Mouse (Mus musculus) embryonic facial prominence, embryonic 15.5 days (tissue): ENCODE measurements around the gene Tnp2. TPM values are rescaled to one million over a fixed set of nuclear protein-coding genes. Genes with fewer than 3 reads are reported as not detected.
A peak's percentile ranks its signal among the peaks of the same experiment; 100 is the strongest.

ENCODE experiments used
- ATAC-seq: fragments of 200-750 bp; cut with Nextera tagmentation; 2 replicates; pipeline ENCODE4 v1.8.0; 2017; ENCODE audit warnings: low read depth, moderate TSS enrichment; ENCODE audit not compliant: insufficient number of reproducible peaks, low FRiP score, low TSS enrichment
- H3K27ac ChIP-seq: fragments of 300-500 bp; sonication (generic); replicated peaks from 2 replicates; pipeline ENCODE4 v1.5.1; 2015; ENCODE audit warnings: mild to moderate bottlenecking, inconsistent platforms
- H3K27me3 ChIP-seq: fragments of 300-500 bp; sonication (generic); 2 replicates; pipeline ENCODE4 v1.6.1; 2015; ENCODE audit warnings: inconsistent platforms
- H3K36me3 ChIP-seq: fragments of 300-500 bp; sonication (generic); 2 replicates; pipeline ENCODE4 v1.6.1; 2015; ENCODE audit warnings: mild to moderate bottlenecking, inconsistent platforms
- H3K4me1 ChIP-seq: fragments of 300-500 bp; sonication (generic); 2 replicates; pipeline ENCODE4 v1.6.1; 2015; ENCODE audit warnings: inconsistent platforms
- H3K4me2 ChIP-seq: fragments of 300-500 bp; sonication (generic); replicated peaks from 2 replicates; pipeline ENCODE4 v1.6.1; 2015; ENCODE audit warnings: mild to moderate bottlenecking, inconsistent platforms
- H3K4me3 ChIP-seq: fragments of 300-500 bp; sonication (generic); replicated peaks from 2 replicates; pipeline ENCODE4 v1.5.1; 2015; ENCODE audit warnings: mild to moderate bottlenecking, inconsistent platforms
- H3K9ac ChIP-seq: fragments of 300-500 bp; sonication (generic); 2 replicates; pipeline ENCODE4 v1.6.1; 2015; ENCODE audit warnings: inconsistent platforms
- H3K9me3 ChIP-seq: fragments of 300-500 bp; sonication (generic); replicated peaks from 2 replicates; pipeline ENCODE4 v1.6.1; 2016; ENCODE audit warnings: inconsistent platforms
- WGBS: fragments of 180-500 bp; shearing (Covaris S2); methylation state at CpG from one replicate; pipeline ENCODE4 v1.1.7; 2015; 5-methylcytosine and 5-hydroxymethylcytosine counted together
- polyA plus RNA-seq: library from polyadenylated mRNA; unstranded; fragments of >200 nt; fragmentation: Nextera tagmentation; extraction: Ambion mirVana; gene quantifications from 2 replicates; pipeline ENCODE4 v1.2.1, GENCODE M21; 2015

Gene Tnp2
- polyA plus RNA-seq, 1 experiment from 2014 or later, result not detected

GRCm38 (mm10) chr16:10788866-10789265, 406 bp upstream of the Tnp2 start:
- no peak overlapping the region for H3K9ac ChIP-seq
- WGBS, result 66% methylated on average over 4 of the region's 4 CpGs

DNA sequence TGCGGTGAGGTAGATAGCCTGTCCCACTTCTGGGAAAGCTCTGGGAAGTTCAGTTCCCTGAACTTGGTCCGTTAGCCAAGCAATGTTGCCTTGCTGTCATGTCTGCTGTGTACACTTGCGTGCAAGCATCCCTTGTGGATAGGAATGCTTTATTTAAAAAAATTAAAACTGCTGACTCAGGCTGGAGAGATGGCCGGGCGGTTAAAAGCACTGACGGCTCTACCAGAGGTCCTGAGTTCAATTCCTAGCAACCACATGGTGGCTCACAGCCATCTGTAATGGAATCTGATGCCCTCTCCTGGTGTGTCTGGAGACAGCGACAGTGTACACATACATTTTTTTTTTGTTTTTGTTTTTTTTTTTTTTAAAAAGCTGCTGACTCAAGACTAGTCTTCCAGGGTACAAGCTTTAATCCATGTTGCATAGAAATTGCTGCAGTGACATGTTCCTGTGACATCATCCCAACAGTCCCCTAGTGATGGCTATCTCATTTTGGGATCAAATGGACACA, 857 bp downstream of the Tnp2 start:
- H3K9me3 ChIP-seq, result no peaks in the 10 kb centered on the region
- ATAC-seq, result no peak
- no peaks in the 10 kb centered on the region for H3K36me3 ChIP-seq
- H3K27ac ChIP-seq, result peak overlapping the region; percentile 100; the same call in 1 of the 2 replicates
- no peak overlapping the region for H3K4me3 ChIP-seq
- peaks cover 36% of the 10 kb centered on the region for H3K4me1 ChIP-seq
- no peaks in the 10 kb centered on the region for H3K27me3 ChIP-seq
- WGBS, result 81% methylated on average over 7 of the region's 7 CpGs
- H3K4me2 ChIP-seq, result no peak overlapping the region
- no peak overlapping the region for H3K9ac ChIP-seq

More at GRCm38 (mm10) chr16:10788866-10789265, 406 bp upstream of the Tnp2 start:
- no peak for ATAC-seq
- H3K9me3 ChIP-seq, result no peaks in the 10 kb centered on the region
- no peaks in the 10 kb centered on the region for H3K36me3 ChIP-seq
- peaks cover 25% of the 10 kb centered on the region for H3K4me1 ChIP-seq
- no peak overlapping the region for H3K27ac ChIP-seq
- H3K4me3 ChIP-seq, result no peak overlapping the region
- H3K4me2 ChIP-seq, result no peak overlapping the region
- no peaks in the 10 kb centered on the region for H3K27me3 ChIP-seq

- Histone ChIP-seq H3K36me3 (no peaks in the 10 kb centered on the region), H3K27ac (peak overlapping the region; percentile 100), H3K9me3 (no peaks in the 10 kb centered on the region), H3K9ac (no peak overlapping the region), H3K4me1 (peaks cover 42% of the 10 kb centered on the region), H3K27me3 (no peaks in the 10 kb centered on the region), H3K4me3 (no peak overlapping the region), H3K4me2 (peak overlapping the region; percentile 84; the same call in 1 of the 2 replicates)
- 54% methylated on average over 4 of the region's 4 CpGs for WGBS
- no peak for ATAC-seq
Observed at GRCm38 (mm10) chr16:10786782-10787547, 1.5 kb downstream of the Tnp2 start.

DNA sequence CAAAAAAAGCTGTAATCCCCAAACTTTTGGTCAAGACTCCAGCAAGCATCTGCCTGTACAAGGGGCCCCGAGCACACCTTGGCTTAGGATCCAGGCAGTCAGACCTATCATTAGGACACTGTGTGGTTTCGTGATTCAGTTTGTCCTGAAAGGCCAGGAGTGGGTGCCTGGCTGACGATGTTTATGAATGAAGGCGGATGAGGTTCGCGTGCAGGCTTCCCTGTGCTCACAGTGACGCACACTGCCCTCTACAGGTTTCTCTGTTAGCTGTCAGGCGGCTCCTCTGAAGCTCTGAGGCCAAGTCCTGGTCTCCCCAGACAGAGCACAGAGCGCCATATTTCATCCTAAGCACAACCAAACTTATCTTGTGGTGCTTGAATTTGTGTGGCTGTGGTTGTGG, 2.2 kb downstream of the Tnp2 start:
- peak overlapping the region; percentile 75 for H3K4me3 ChIP-seq

DNA sequence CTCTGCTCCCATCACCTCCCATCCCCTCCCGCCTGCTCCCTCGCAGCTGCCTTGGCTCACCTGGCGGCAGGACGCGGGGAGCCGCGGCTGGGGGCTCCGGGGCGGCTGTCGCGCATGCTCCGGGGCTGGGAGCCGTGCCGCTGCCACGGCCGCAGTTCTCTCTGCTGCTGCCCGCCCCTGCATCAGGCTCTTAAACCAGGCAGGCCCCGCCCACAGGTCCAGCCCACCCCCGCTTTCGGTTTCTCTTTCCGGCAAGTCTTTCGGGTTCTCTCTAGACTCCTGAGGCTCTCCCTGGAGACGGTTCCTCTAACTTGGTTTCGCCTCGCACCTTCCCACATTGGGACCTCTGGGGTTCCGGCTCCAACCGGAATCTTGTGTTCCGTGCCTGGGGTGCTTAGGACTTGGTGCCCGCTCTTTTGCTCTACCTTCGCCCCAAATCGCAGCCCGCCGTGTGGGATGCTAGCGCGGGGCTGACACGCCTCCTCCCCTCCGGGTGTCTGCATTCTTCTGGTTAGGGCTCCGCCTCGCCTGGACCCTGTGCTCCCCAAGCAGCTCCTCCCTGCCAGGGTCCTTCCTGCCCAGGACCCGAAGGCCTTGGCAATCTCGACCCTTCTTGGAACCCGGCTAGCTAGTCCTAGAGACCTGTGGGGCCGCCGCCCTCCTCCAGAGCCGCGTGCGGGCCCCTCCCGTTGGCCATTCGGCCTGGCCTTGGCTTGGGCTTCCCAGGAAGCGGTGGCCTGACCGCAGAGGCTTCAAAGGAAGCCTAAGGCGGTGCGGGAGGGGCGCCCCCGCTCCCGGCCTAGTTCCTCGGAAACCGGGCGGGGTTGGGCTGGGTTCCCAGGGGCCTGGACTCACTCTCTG, 2.9 kb downstream of the Tnp2 start, which contains the start of gene Socs1:
Socs1 (minus strand) TSS at position 166 of the 861 bp plus-strand sequence.
- under 1% methylated on average over 58 of the region's 59 CpGs for WGBS
- H3K9ac ChIP-seq, result peak within 1 kb of the TSS; percentile 74
- H3K36me3 ChIP-seq, result no peaks in the 10 kb centered on the region
- no peaks in the 10 kb centered on the region for H3K27me3 ChIP-seq
- peak within 1 kb of the TSS; percentile 100 for H3K27ac ChIP-seq
- peak; percentile 91 for ATAC-seq
- no peaks in the 10 kb centered on the region for H3K9me3 ChIP-seq
- peak within 1 kb of the TSS; percentile 75 for H3K4me3 ChIP-seq
- peaks cover 56% of the 10 kb centered on the region for H3K4me1 ChIP-seq
- peak within 1 kb of the TSS; percentile 84 for H3K4me2 ChIP-seq

More for the DNA sequence above, 2.2 kb downstream of the Tnp2 start:
- Histone ChIP-seq H3K36me3 (no peaks in the 10 kb centered on the region), H3K27me3 (no peaks in the 10 kb centered on the region), H3K27ac (peak overlapping the region; percentile 100), H3K9me3 (no peaks in the 10 kb centered on the region), H3K9ac (peak overlapping the region; percentile 54), H3K4me2 (peak overlapping the region; percentile 84), H3K4me1 (peaks cover 49% of the 10 kb centered on the region)
- WGBS, result 1% methylated on average over 9 of the region's 9 CpGs
- ATAC-seq, result peak; percentile 20; the same call in 1 of the 2 replicates

- peak; percentile 88 for ATAC-seq
- Histone ChIP-seq H3K27ac (peak overlapping the region; percentile 100), H3K9me3 (no peaks in the 10 kb centered on the region), H3K4me2 (peak overlapping the region; percentile 84), H3K4me1 (peaks cover 62% of the 10 kb centered on the region), H3K27me3 (no peaks in the 10 kb centered on the region), H3K9ac (peak overlapping the region; percentile 74), H3K36me3 (no peaks in the 10 kb centered on the region), H3K4me3 (peak overlapping the region; percentile 75)
- under 1% methylated on average over 55 of the region's 55 CpGs for WGBS
Observed at GRCm38 (mm10) chr16:10784793-10785370, 3.6 kb downstream of the Tnp2 start.

DNA sequence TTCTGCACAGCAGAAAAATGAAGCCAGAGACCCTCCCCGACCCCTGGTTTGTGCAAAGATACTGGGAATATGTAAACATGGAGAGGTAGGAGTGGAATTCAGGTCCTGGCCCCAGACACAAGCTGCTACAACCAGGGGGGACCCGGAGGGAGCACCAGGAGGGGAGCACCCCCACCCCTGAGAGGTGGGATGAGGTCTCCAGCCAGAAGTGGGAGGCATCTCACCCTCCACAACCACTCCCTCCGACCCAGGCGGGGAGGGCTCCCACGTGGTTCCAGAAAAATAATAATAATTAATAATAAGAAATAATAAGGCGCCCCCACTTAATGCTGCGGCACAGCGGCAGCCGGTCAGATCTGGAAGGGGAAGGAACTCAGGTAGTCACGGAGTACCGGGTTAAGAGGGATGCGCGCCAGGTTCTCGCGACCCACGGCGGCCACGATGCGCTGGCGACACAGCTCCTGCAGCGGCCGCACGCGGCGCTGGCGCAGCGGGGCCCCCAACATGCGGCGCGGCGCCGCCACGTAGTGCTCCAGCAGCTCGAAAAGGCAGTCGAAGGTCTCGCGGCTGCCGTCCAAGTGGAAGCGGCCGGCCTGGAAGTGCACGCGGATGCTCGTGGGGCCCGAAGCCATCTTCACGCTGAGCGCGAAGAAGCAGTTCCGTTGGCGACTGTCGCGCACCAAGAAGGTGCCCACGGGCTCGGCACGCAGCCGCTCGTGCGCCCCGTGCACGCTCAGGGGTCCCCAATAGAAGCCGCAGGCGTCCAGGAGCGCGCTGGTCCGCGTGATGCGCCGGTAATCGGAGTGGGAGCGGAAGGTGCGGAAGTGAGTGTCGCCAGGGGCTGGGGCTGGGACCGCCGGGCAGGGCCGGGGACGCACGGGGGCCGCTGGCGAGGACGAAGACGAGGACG, 4.3 kb downstream of the Tnp2 start:
- ATAC-seq, result no peak
- peaks cover 62% of the 10 kb centered on the region for H3K4me1 ChIP-seq
- 1% methylated on average over 81 of the region's 81 CpGs for WGBS

DNA sequence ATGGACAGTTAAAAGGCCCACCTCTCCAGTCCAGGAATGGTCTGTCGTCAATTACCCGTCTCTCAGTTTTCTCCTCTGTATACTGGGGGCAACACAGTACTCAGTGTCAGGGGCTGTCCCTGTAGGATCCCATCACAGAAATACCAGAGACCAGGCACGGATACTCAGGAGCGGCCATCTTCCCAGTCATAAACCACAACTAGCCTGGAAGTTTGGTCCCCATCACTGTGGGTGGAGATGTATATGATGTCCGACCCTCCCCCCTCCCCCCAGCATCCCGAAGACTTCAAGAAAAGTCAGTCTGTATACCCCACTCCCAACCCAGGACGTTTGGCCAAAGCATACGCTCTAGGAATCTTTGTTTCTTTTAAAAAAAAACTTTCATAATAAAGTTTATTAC, 5.0 kb downstream of the Tnp2 start:
- Histone ChIP-seq H3K4me2 (peak overlapping the region; percentile 84), H3K9ac (0 out of 2 replicates have a peak overlapping the region, but pooled peaks have one; percentile 74), H3K9me3 (no peaks in the 10 kb centered on the region), H3K36me3 (no peaks in the 10 kb centered on the region), H3K27me3 (no peaks in the 10 kb centered on the region), H3K4me1 (peaks cover 62% of the 10 kb centered on the region), H3K27ac (peak overlapping the region; percentile 56; the same call in 1 of the 2 replicates), H3K4me3 (peak overlapping the region; percentile 75)
- 47% methylated on average over 8 of the region's 8 CpGs for WGBS
- no peak for ATAC-seq

More for the DNA sequence above, 4.3 kb downstream of the Tnp2 start:
- H3K9me3 ChIP-seq, result no peaks in the 10 kb centered on the region
- H3K4me3 ChIP-seq, result peak overlapping the region; percentile 75
- H3K9ac ChIP-seq, result peak overlapping the region; percentile 74
- H3K27me3 ChIP-seq, result no peaks in the 10 kb centered on the region
- H3K4me2 ChIP-seq, result peak overlapping the region; percentile 84
- peak overlapping the region; percentile 100 for H3K27ac ChIP-seq
- no peaks in the 10 kb centered on the region for H3K36me3 ChIP-seq

DNA sequence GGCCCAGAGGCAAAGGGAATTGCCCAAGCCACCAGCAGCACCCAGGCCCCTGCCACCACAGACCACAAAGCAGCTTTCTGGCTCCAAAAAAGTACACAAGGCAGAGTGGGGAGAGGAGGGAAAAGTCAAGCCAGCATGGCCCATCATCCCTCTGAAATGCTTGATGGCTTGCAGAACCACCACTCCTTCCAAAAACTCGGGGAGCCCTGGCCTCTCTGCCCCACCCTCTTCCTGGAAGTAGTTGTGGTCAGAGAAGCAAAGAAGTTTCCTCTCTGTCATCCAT, 5.4 kb downstream of the Tnp2 start:
- Histone ChIP-seq H3K4me3 (peak overlapping the region; percentile 75), H3K9me3 (no peaks in the 10 kb centered on the region), H3K27ac (peak overlapping the region; percentile 56), H3K9ac (no peak overlapping the region), H3K4me2 (peak overlapping the region; percentile 84), H3K36me3 (no peaks in the 10 kb centered on the region), H3K27me3 (no peaks in the 10 kb centered on the region), H3K4me1 (peaks cover 62% of the 10 kb centered on the region)
- no peak for ATAC-seq
- WGBS, result 9% methylated on average over 1 of the region's 1 CpGs
